14 mouse cellular contexts compared by ENCODE assay signal in genomic region chr19:16064911-16065310, GRCm38 (mm10).
"Had no signal": no experiment of that assay in that cellular context is flagged by ENCODE, and none has a peak within 500 bp of the region (broad histone marks: within the 10 kb centered on the region; RNA-seq: fewer than 3 reads in every experiment).

No protein-coding gene starts in this region.

- DNase-seq: kidney, adult 8-10 months; kidney, postnatal 25 days; layer of hippocampus, postnatal 36 days; liver; liver, embryonic 13.5 days; liver, postnatal 0 days; right cerebral cortex, adult 18-20 months; right cerebral cortex, postnatal 25 days had no signal

- H3K9me3 ChIP-seq: limb, embryonic 12.5 days; liver, embryonic 13.5 days; lung, embryonic 15.5 days; midbrain, embryonic 13.5 days; neural tube, embryonic 15.5 days had no signal

- H3K27ac ChIP-seq: limb, embryonic 12.5 days; liver, embryonic 13.5 days; lung, embryonic 15.5 days; midbrain, embryonic 13.5 days; neural tube, embryonic 15.5 days; stomach, postnatal 0 days had no signal

- H3K36me3 ChIP-seq: limb, embryonic 12.5 days; liver, embryonic 13.5 days; lung, embryonic 15.5 days; midbrain, embryonic 13.5 days; neural tube, embryonic 15.5 days had no signal

- H3K4me1 ChIP-seq: midbrain, embryonic 13.5 days had no signal

- H3K27me3 ChIP-seq: limb, embryonic 12.5 days; liver, embryonic 13.5 days; lung, embryonic 15.5 days; midbrain, embryonic 13.5 days; neural tube, embryonic 15.5 days had no signal

- H3K4me3 ChIP-seq: lung, embryonic 15.5 days; midbrain, embryonic 13.5 days; myocyte; neural tube, embryonic 15.5 days had no signal

- H3K9ac ChIP-seq: limb, embryonic 12.5 days; liver, embryonic 13.5 days; liver, postnatal 0 days; neural tube, embryonic 15.5 days had no signal
